Comparison of ENCODE assay signal across 9 mouse cellular contexts in the genomic region with DNA sequence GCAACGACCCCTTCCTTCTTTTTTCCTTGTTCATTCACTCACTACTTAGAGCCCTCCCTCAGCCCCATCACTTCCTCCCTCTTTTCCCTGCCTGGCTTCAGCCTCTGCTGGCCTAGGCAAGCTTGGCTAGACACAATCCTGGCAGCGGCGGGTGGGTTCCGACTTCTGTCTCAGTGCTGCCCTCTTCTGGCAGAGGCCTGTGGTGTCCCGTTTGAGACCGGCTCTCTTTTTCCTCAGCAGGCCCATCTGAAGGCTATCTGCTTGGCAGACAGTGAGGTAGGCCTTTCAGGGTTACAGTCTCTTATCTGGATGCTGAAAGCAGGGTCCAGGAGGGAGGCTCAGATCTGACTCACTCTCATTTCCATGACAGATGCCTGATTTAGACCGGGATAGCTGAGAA. TPM values are rescaled to one million over a fixed set of nuclear protein-coding genes. Genes with fewer than 3 reads are reported as not detected.
DNase-seq lines count a peak whose midpoint lies in the region; ATAC-seq and TF ChIP-seq lines count a peak whose summit lies in the region.
"Had no signal": no experiment of that assay in that cellular context is flagged by ENCODE, and none has a peak within 500 bp of the region (broad histone marks: within the 10 kb centered on the region; RNA-seq: fewer than 3 reads in every experiment).

No protein-coding gene starts in this region.

- no peak overlapping the region for H3K4me3 ChIP-seq in embryonic facial prominence, embryonic 13.5 days
- no peak overlapping the region for H3K4me3 ChIP-seq in liver, embryonic 14.5 days (ENCODE audit: insufficient read depth in 1 of 2, low read depth in 2 of 2, low read length in 2 of 2)
- H3K4me3 ChIP-seq in neural tube, embryonic 13.5 days: no peak overlapping the region
- H3K4me3 ChIP-seq in stomach, embryonic 16.5 days (replicated peaks; ENCODE audit: low read length): no peak overlapping the region
- H3K4me3 ChIP-seq: erythroblast, embryonic 14.5 days had no signal

- H3K27me3 ChIP-seq in embryonic facial prominence, embryonic 13.5 days: no peaks in the 10 kb centered on the region
- no peaks in the 10 kb centered on the region for H3K27me3 ChIP-seq in liver, embryonic 14.5 days (ENCODE audit: control insufficient read depth, insufficient read depth, low read length)
- no peaks in the 10 kb centered on the region for H3K27me3 ChIP-seq in neural tube, embryonic 13.5 days
- no peaks in the 10 kb centered on the region for H3K27me3 ChIP-seq in stomach, embryonic 16.5 days (ENCODE audit: control insufficient read depth, insufficient read depth, low read length)

- TF ChIP-seq EP300 in liver, embryonic 14.5 days (IDR thresholded peaks at IDR 0.05; ENCODE audit: low read depth): no peak

- no peaks in the 10 kb centered on the region for H3K9me3 ChIP-seq in embryonic facial prominence, embryonic 13.5 days
- H3K9me3 ChIP-seq in liver, embryonic 14.5 days (ENCODE audit: control insufficient read depth, low read length): no peaks in the 10 kb centered on the region
- H3K9me3 ChIP-seq in neural tube, embryonic 13.5 days: no peaks in the 10 kb centered on the region
- H3K9me3 ChIP-seq in stomach, embryonic 16.5 days (replicated peaks; ENCODE audit: control insufficient read depth, low read length): no peaks in the 10 kb centered on the region

- no peaks in the 10 kb centered on the region for H3K4me1 ChIP-seq in embryonic facial prominence, embryonic 13.5 days
- H3K4me1 ChIP-seq in liver, embryonic 14.5 days (replicated peaks; ENCODE audit: control insufficient read depth in 2 of 2, insufficient read depth in 2 of 2, low read length in 1 of 2): no peaks in the 10 kb centered on the region; a peak in 1 of 4 replicates
- no peaks in the 10 kb centered on the region for H3K4me1 ChIP-seq in neural tube, embryonic 13.5 days (replicated peaks)
- H3K4me1 ChIP-seq in stomach, embryonic 16.5 days (ENCODE audit: control insufficient read depth, insufficient read depth, low read length): no peaks in the 10 kb centered on the region

- ATAC-seq in embryonic facial prominence, embryonic 13.5 days (ENCODE audit: insufficient number of reproducible peaks, insufficient read depth, low FRiP score, low TSS enrichment, low read depth): peak; percentile 48; the same call in 1 of the 2 replicates
- ATAC-seq in liver, embryonic 14.5 days (ENCODE audit: insufficient read depth): no peak
- ATAC-seq in neural tube, embryonic 13.5 days (ENCODE audit: low read depth): peak; percentile 71; the same call in 1 of the 2 replicates
- 0 out of 2 replicates have a peak, but pooled peaks have one; percentile 29 for ATAC-seq in stomach, embryonic 16.5 days (ENCODE audit: insufficient read depth, low FRiP score)

- DNase-seq in CD4-positive helper T cell, adult 2 months (ENCODE audit: low read depth, low spot score): peak; percentile 46
- peak; percentile 70 to 82 for DNase-seq in adrenal gland, postnatal 4 days (ENCODE audit: low spot score in 2 of 2)
- DNase-seq in heart, adult 9 months (ENCODE audit: low spot score in 2 of 2): peak; percentile 74 to 79
- DNase-seq in kidney, postnatal 25 days: peak; percentile 90 to 92
- peak; percentile 38 to 44 (median 39) for DNase-seq in liver, embryonic 14.5 days (ENCODE audit: low read depth in 3 of 3, low spot score in 3 of 3)

- H3K36me3 ChIP-seq in embryonic facial prominence, embryonic 13.5 days: no peaks in the 10 kb centered on the region
- no peaks in the 10 kb centered on the region for H3K36me3 ChIP-seq in liver, embryonic 14.5 days (replicated peaks; ENCODE audit: control insufficient read depth, insufficient read depth, low read depth)
- H3K36me3 ChIP-seq in neural tube, embryonic 13.5 days: no peaks in the 10 kb centered on the region
- no peaks in the 10 kb centered on the region for H3K36me3 ChIP-seq in stomach, embryonic 16.5 days (ENCODE audit: control insufficient read depth, insufficient read depth, low read length)

- H3K9ac ChIP-seq in embryonic facial prominence, embryonic 13.5 days: no peak overlapping the region
- H3K9ac ChIP-seq in liver, embryonic 14.5 days (replicated peaks): no peak overlapping the region
- H3K9ac ChIP-seq in neural tube, embryonic 13.5 days: no peak overlapping the region
- H3K9ac ChIP-seq in stomach, embryonic 16.5 days (ENCODE audit: low read length): no peak overlapping the region

- H3K4me2 ChIP-seq in embryonic facial prominence, embryonic 13.5 days: no peak overlapping the region
- H3K4me2 ChIP-seq in liver, embryonic 14.5 days (ENCODE audit: low read depth): no peak overlapping the region
- H3K4me2 ChIP-seq in neural tube, embryonic 13.5 days: no peak overlapping the region
- H3K4me2 ChIP-seq in stomach, embryonic 16.5 days (ENCODE audit: low read depth, low read length): no peak overlapping the region

- TF ChIP-seq CTCF in liver, embryonic 14.5 days (IDR thresholded peaks at IDR 0.05; ENCODE audit: low read depth): peak; percentile 95

- no peak overlapping the region for H3K27ac ChIP-seq in embryonic facial prominence, embryonic 13.5 days
- H3K27ac ChIP-seq in liver, embryonic 14.5 days: no peak overlapping the region
- no peak overlapping the region for H3K27ac ChIP-seq in neural tube, embryonic 13.5 days (replicated peaks)
- no peak overlapping the region for H3K27ac ChIP-seq in stomach, embryonic 16.5 days (ENCODE audit: low read length)

- 9% methylated on average over 7 of the region's 7 CpGs for WGBS in embryonic facial prominence, embryonic 13.5 days
- WGBS in liver, embryonic 14.5 days (ENCODE audit: insufficient replicate concordance): 5% methylated on average over 7 of the region's 7 CpGs
- 9% methylated on average over 7 of the region's 7 CpGs for WGBS in neural tube, embryonic 13.5 days
- WGBS in stomach, embryonic 16.5 days: 9% methylated on average over 7 of the region's 7 CpGs

RNA-seq across cellular contexts. Expression of a gene that starts 26.2 kb away (rescaled TPM):
- total RNA-seq in adrenal gland, postnatal 4 days (2021): 100 to 1,000 TPM; 109 to 129 TPM
- polyA plus RNA-seq in embryonic facial prominence, embryonic 13.5 days (2015; fragmentation: Nextera tagmentation; extraction: Ambion mirVana): 109 and 145 TPM in 2 replicates
- polyA plus RNA-seq in liver, embryonic 14.5 days (2012; rRNA removed): 17.7 and 22.7 TPM in 2 replicates
- polyA plus RNA-seq in liver, embryonic 14.5 days (2014; fragmentation: Nextera tagmentation; extraction: Ambion mirVana): 72.6 and 80.2 TPM in 2 replicates
- polyA plus RNA-seq in neural tube, embryonic 13.5 days (2015; fragmentation: Nextera tagmentation; extraction: Ambion mirVana): 136 and 148 TPM in 2 replicates
- 156 and 192 TPM in 2 replicates for polyA plus RNA-seq in stomach, embryonic 16.5 days (2015; fragmentation: Nextera tagmentation; extraction: Ambion mirVana)

Comparison
In these comparisons a context has a peak if more than half of its experiments do, and no peak if none do; other contexts are left out.
1. DNase-seq: peak in every context shown above with its lines; median percentile 91 in kidney, postnatal 25 days; 76 in heart, adult 9 months; 76 in adrenal gland, postnatal 4 days; 46 in CD4-positive helper T cell, adult 2 months; 39 in liver, embryonic 14.5 days.